Mouse (Mus musculus): ENCODE results near the gene Wnk4.

Gene Wnk4

DNA sequence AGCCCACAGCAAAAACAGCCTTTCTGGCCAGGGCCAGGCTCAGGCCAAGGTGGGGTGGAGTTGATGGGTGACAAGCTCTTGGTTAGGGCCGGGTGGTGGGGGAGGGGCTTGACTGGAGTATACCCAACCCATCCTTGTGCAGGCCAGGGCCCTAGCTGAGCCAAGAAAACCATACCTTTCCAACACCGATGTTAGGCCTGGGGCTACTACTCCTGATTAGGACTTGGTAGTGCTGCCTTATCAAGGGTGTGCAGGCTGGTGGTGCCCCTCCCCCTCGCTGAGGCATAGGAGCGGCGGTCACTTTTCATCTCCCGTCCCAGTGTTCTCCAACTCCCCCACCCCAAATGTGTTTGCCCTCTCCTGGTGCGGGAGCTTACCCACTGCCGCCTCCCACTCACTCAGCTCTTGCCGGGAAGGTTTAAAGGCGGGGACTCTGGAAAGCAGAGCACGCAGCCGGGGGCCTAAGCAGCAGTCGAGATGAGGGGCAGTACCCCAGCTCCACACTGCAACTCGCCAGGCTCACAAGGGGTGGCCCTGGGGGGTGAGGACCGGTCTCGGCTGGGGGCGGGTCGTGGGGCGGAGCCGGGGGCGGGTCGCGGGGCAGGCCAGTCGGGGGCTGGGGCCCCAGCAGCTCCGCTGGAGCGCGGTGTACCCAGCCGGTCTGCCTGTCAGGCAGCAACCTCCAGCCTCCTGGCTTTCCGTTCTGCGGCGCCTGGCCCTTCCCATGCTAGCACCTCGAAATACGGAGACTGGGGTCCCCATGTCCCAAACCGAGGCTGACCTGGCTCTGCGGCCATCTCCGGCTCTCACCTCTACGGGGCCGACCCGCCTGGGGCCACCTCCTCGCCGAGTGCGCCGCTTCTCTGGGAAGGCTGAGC is at the start of gene Wnk4:
Gene Wnk4 (plus strand): TSS at position 620 of the 878 bp plus-strand sequence.
- in situ Hi-C loops (cut with MboI; ENCODE audit: unreplicated experiment in 2 of 2) = no loop called here

- in situ Hi-C loops (cut with MboI; ENCODE audit: unreplicated experiment in 2 of 2) = loop anchor here (5.0 to 10.0 kb wide), 6 partner anchors 35 to 185 kb away; partner anchors contain the start of genes Becn1 (in 2 of the 2), Ramp2 (in 1 of the 2) and Vps25 (in 1 of the 2)
Observed at GRCm38 (mm10) chr11:101211970-101212369, 48.4 kb upstream of the Wnk4 start.

GRCm38 (mm10) chr11:101216936-101217335 is 43.4 kb upstream of the Wnk4 start:
- in situ Hi-C loops (cut with MboI; ENCODE audit: unreplicated experiment in 2 of 2) = loop anchor here (10.0 kb wide), 2 partner anchors 88 to 178 kb away; partner anchors contain the start of gene Becn1 (in 1 of the 2)

- in situ Hi-C loops (cut with MboI; ENCODE audit: unreplicated experiment in 2 of 2) = loop anchor here (10.0 kb wide), 2 partner anchors 86 to 176 kb away; partner anchors contain the start of gene Becn1 (in 1 of the 2)
Observed at GRCm38 (mm10) chr11:101218436-101219055, 41.8 kb upstream of the Wnk4 start.

DNA sequence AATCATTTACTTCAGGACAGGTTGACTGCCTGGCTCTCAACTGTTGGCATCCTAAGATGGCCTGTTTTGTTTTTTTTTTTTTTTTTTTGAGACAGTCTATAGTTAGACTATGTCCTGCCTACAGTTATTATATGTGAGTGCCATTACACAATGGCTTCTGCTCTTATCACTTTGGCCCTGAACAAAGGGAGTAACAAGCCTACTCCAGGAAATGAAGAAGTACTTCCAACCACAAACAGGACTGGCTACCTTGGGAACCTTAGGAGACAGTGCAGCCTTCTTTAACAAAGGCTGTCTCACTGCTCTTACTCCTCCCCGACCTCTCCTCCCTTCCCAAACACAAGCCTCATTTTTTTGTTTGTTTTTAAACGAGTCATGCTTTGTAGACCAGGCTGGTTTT is 39.5 kb upstream of the Wnk4 start:
- in situ Hi-C loops (cut with MboI; ENCODE audit: unreplicated experiment in 2 of 2) = no loop called here

GRCm38 (mm10) chr11:101221306-101221986 is 38.9 kb upstream of the Wnk4 start:
- in situ Hi-C loops (cut with MboI; ENCODE audit: unreplicated experiment in 2 of 2) = no loop called here

DNA sequence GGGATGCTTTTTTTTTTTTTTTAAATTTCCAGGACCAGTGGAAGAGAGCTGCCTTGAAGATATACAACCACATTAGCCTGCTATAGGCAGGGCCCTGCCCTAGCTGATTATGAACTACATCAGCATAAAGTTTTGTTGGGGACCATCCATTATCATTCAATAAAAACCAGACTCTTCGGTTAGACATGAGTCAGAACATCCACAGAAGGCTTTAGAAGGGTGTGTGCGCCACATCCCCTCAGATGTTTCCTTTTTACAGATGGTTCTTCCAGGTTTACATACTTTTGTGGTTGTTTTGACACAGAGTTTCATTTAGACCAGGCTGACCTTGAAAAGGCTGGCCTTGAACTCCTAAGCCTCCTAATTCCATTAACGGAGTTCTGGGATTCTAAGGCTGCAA is 36.0 kb upstream of the Wnk4 start:
- in situ Hi-C loops (cut with MboI; ENCODE audit: unreplicated experiment in 2 of 2) = no loop called here

DNA sequence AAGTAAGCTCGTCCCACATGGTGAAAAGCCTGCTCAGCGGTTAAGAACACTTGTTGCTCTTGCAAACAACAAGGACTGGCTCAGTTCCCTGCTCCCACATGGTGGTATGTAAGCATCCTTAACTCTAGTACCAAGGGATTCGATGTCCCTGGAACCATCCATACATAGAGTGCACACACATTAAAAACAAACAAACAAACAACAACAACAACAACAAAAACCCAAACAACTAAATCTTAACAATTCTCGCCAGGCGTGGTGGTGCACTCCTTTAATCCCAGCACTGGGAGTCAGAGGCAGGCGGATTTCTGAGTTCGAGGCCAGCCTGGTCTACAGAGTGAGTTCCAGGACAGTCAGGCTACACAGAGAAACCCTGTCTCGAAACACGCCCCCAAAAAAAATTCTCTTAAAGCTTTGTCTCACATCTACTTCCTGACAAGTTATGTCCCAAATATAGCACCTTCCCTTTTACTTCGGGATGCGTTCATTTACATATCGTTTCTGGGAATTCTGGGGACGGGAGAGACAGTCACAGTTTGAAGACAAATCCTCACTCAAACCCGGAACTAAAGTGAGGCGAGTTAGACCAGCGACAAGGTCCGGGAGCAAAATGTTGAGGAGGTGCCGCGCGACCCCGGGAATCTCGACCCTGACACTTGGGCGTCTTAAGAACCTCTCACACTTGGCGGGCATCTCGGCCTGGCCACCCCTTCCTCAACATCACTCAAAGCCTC is 34.9 kb upstream of the Wnk4 start:
- in situ Hi-C loops (cut with MboI; ENCODE audit: unreplicated experiment in 2 of 2) = no loop called here

DNA sequence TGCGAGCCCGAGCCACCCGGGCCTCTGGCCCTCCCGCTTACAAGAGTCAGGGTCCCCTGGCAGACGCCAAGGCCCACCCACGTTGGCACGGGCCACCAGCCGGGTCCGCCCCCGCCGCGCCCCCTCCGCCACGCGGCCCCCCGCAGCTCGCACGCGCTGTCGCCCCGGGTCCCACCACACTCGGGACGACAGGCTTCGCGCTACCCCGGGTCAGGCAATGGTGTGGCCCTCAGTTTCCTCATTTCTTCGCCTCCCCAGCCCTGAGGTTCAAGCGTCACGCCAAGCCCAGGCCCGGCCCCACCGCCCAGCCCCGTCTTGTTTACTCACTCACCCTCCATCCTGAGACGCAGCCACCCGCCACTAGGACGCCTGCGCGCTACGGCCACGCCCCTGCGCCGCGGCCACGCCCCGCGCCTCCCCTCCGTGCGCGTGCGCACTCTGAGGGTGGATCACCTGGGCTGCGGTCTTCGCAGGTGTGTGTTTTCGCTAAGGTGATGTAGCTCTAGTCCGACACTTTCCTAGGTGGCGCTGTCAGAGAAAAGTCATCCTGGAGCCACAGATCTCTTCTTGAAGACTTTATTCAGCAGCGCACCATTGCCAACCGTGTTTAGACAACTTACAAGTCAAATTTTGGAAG is 34.2 kb upstream of the Wnk4 start, which contains the start of gene Ezh1:
Gene Ezh1 (minus strand): TSS at position 399 of the 637 bp plus-strand sequence.
- in situ Hi-C loops (cut with MboI; ENCODE audit: unreplicated experiment in 2 of 2) = no loop called here

DNA sequence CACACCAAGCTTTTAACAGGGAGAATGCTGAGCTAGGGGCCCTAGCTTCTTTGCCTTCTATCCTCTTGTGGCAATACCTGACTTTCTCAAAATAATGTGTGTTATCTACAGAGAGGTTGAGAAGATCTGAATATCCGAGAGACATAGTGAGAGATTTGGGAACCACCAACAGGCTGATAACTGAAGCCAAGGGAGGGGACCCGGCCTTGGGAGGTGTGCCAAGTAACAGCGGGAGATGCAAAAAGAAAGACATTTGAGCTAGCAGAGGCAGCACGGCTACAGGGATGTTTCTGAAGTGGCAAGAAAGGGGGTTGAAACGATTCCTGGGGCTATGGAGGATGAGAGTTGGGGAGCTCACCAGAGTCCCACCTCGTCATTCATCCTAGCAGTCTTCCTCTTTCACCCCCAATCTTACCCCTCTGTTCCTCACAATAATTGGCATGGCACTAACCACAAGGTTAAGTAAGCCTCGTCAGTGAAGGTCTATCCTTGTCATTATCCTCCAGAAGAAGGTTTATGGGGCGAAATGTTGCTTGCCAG is 30.9 kb upstream of the Wnk4 start:
- in situ Hi-C loops (cut with MboI; ENCODE audit: unreplicated experiment in 2 of 2) = no loop called here

GRCm38 (mm10) chr11:101230061-101230511 is 30.3 kb upstream of the Wnk4 start:
- in situ Hi-C loops (cut with MboI; ENCODE audit: unreplicated experiment in 2 of 2) = no loop called here

DNA sequence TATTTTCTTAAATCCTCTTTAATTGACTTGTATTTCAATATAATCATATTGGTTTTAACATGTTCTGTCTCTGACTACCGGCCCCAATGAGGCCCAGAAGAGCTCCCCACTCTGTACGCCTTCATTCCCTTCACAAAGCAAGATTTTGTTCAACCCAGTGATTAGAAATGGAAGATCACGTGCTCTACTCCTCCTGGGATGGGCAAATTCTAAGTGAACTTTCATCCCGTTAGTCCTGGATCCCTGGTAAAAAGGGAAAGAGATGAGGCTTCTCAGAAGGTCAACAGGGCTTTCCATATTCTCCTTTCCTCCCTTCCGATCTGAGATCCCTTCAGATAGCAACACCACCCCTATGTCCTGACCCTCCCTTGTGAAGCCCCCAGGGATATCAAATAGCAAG is 29.8 kb upstream of the Wnk4 start:
- in situ Hi-C loops (cut with MboI; ENCODE audit: unreplicated experiment in 2 of 2) = no loop called here

- in situ Hi-C loops (cut with MboI; ENCODE audit: unreplicated experiment in 2 of 2) = no loop called here
Observed at GRCm38 (mm10) chr11:101230991-101231871, 29.1 kb upstream of the Wnk4 start.

DNA sequence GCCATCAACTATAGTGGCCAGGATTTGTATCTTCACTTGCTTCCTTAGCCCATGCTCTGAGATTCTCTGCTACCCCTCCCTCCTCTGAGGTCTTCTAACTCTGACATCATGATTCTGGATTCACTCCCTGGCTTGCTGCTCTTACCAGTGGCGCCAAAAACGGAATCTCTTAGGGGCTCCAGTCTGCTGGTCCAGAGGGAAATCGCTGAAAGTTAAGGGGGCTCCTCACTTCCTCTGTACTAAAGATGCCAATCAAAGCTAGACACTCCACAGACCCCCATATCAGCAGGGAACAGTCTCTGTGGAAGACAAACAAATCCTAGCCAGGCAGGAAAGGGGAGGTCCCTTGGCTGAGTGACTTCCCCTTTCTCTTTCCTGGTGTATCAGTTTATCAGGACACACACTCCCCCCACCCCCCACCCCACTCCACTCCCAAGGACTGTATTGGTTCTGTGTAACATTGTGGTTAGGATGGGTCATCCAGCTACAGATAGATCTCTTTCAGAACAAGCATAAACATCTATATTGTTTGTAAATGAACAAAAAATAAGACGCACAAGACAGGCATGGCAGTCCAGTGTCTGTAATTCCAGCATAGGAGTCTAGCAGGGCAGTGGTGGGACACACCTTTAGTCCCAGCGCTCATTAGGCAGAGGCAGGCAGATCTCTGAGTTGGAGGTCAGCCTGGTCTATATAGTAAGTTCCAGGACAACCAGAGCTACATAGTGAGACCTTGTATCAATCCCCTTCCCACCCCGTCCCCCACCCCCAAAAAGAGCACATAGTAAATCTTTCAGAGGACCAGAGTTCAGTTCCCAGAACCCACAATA is 28.1 kb upstream of the Wnk4 start:
- in situ Hi-C loops (cut with MboI; ENCODE audit: unreplicated experiment in 2 of 2) = no loop called here

- in situ Hi-C loops (cut with MboI; ENCODE audit: unreplicated experiment in 2 of 2) = no loop called here
Observed at GRCm38 (mm10) chr11:101233240-101233639, 27.1 kb upstream of the Wnk4 start.

DNA sequence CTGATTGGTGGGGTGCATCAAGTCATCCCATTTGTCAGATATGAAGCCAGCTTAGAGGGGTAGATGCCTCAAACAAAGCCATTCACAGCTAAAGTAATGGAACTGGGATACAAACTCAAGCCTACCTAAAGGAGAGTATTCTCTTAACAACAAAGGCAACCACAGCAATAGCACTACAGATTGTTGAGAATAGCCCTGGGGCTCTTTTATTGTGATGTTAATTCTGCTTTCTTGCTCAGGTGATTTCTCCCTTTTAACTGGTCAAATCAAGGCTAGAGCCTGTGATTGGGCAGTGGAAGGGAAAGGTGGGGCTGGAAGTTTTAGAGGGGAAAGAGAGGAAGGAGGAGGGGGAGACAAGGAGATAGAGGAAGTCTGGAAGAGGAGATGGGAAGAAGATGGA is 26.2 kb upstream of the Wnk4 start:
- in situ Hi-C loops (cut with MboI; ENCODE audit: unreplicated experiment in 2 of 2) = no loop called here

GRCm38 (mm10) chr11:101235429-101235828 is 24.9 kb upstream of the Wnk4 start:
- in situ Hi-C loops (cut with MboI; ENCODE audit: unreplicated experiment in 2 of 2) = no loop called here

DNA sequence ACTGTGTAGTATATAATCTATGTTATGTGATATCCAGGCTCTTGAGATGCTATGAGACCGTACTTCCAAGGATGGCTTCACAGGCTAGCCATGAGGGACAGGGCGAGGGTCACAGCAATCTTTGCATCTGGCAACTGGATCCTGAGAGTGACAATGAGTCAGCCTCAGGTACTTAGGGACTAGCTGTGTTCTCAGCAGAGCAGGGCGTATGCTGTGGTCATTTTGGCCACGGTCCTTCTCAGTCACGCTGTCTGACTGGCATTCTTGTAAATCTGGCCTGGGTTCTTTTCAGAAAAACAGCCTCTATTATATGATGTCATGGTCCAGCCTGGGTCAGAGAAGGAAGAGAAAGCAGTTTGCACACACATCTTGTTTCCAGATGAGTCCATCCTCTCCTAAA is 23.6 kb upstream of the Wnk4 start:
- in situ Hi-C loops (cut with MboI; ENCODE audit: unreplicated experiment in 2 of 2) = no loop called here

All from v-Abl transformed pro-B cells (cell line).